10 mouse cellular contexts compared by ENCODE assay signal in genomic region chrX:53166901-53167525, GRCm38 (mm10).
DNase-seq lines count a peak whose midpoint lies in the region; ATAC-seq and TF ChIP-seq lines count a peak whose summit lies in the region.
"Had no signal": no experiment of that assay in that cellular context is flagged by ENCODE, and none has a peak within 500 bp of the region (broad histone marks: within the 10 kb centered on the region; RNA-seq: fewer than 3 reads in every experiment).

No protein-coding gene starts in this region.

- TF ChIP-seq EP300 in lung, postnatal 0 days (IDR thresholded peaks at IDR 0.05): no peak

- intact Hi-C loops in heart, postnatal 10 days (cut with DNase I): loop anchor here (5.0 kb wide), 1 partner anchor 45 kb away; no protein-coding TSS in a partner anchor

- no peak overlapping the region for H3K4me3 ChIP-seq in lung, postnatal 0 days (ENCODE audit: low read depth, low read length)
- no peak overlapping the region for H3K4me3 ChIP-seq in lung, adult 2 months (replicated peaks; ENCODE audit: extremely low read depth, low read depth, low read length)
- H3K4me3 ChIP-seq in midbrain, postnatal 0 days (ENCODE audit: low read depth, low read length): no peak overlapping the region
- no peak overlapping the region for H3K4me3 ChIP-seq in cerebellum, adult 2 months (replicated peaks; ENCODE audit: insufficient read depth, low read depth, low read length)
- H3K4me3 ChIP-seq: midbrain, embryonic 12.5 days had no signal

- WGBS in lung, postnatal 0 days: 21% methylated on average over 4 of the region's 4 CpGs
- WGBS in lung, adult 2 months: 44% methylated on average over 4 of the region's 4 CpGs
- 62% methylated on average over 4 of the region's 4 CpGs for WGBS in midbrain, postnatal 0 days
- WGBS in cerebellum, adult 2 months: 22% methylated on average over 4 of the region's 4 CpGs

- no peaks in the 10 kb centered on the region for H3K27me3 ChIP-seq in lung, postnatal 0 days (replicated peaks; ENCODE audit: insufficient read depth, low read length)
- H3K27me3 ChIP-seq in midbrain, postnatal 0 days (ENCODE audit: insufficient read depth, low read length): no peaks in the 10 kb centered on the region
- no peaks in the 10 kb centered on the region for H3K27me3 ChIP-seq in cerebellum, adult 2 months (ENCODE audit: control insufficient read depth, insufficient read depth, low read length)
- H3K27me3 ChIP-seq: midbrain, embryonic 12.5 days had no signal

- H3K9ac ChIP-seq in lung, postnatal 0 days (replicated peaks; ENCODE audit: low read depth): no peak overlapping the region
- no peak overlapping the region for H3K9ac ChIP-seq in midbrain, postnatal 0 days (replicated peaks; ENCODE audit: low read length, poor library complexity, severe bottlenecking)
- H3K9ac ChIP-seq: midbrain, embryonic 12.5 days had no signal

- DNase-seq in frontal cortex, postnatal 25 days (ENCODE audit: low spot score in 2 of 2): no peak
- DNase-seq in lung, postnatal 0 days (ENCODE audit: low spot score): no peak
- DNase-seq in lung, adult 2 months: no peak
- peak; percentile 44 to 57 for DNase-seq in heart, postnatal 10 days
- DNase-seq in testis, postnatal 10 days (ENCODE audit: low spot score): peak; percentile 36
- no peak for DNase-seq in midbrain, postnatal 0 days (ENCODE audit: low spot score)
- DNase-seq in cerebellum, adult 2 months: no peak
- DNase-seq: cerebellum, postnatal 36 days had no signal

- ATAC-seq in frontal cortex, adult (ENCODE audit: low TSS enrichment): peak; percentile 76
- ATAC-seq in lung, postnatal 0 days: peak; percentile 25; the same call in 1 of the 2 replicates
- ATAC-seq in midbrain, postnatal 0 days (ENCODE audit: low FRiP score): no peak

- TF ChIP-seq POLR2A in lung, adult 2 months (IDR thresholded peaks at IDR 0.05; ENCODE audit: borderline replicate concordance, extremely low read depth, low read depth, low read length): no peak
- TF ChIP-seq POLR2A in cerebellum, adult 2 months (IDR thresholded peaks at IDR 0.05; ENCODE audit: borderline replicate concordance, insufficient read depth, low read length): no peak

- peak; percentile 11; the same call in 1 of the 2 replicates for TF ChIP-seq CTCF in lung, postnatal 0 days (IDR thresholded peaks at IDR 0.05)
- TF ChIP-seq CTCF in lung, adult 2 months (IDR thresholded peaks at IDR 0.05; ENCODE audit: insufficient read depth, low read length): no peak
- no peak for TF ChIP-seq CTCF in midbrain, postnatal 0 days (IDR thresholded peaks at IDR 0.05)
- no peak for TF ChIP-seq CTCF in cerebellum, adult 2 months (IDR thresholded peaks at IDR 0.05; ENCODE audit: borderline replicate concordance, insufficient read depth, low read depth, low read length)

- H3K4me2 ChIP-seq in lung, postnatal 0 days (replicated peaks; ENCODE audit: low read depth, low read length): no peak overlapping the region
- H3K4me2 ChIP-seq in midbrain, postnatal 0 days (ENCODE audit: low read depth, low read length, poor library complexity, severe bottlenecking): no peak overlapping the region
- H3K4me2 ChIP-seq: midbrain, embryonic 12.5 days had no signal

- H3K4me1 ChIP-seq in lung, postnatal 0 days (ENCODE audit: insufficient read depth, low read depth, low read length): no peaks in the 10 kb centered on the region
- peaks cover under 1% of the 10 kb centered on the region; the same call in 1 of the 2 replicates for H3K4me1 ChIP-seq in lung, adult 2 months (ENCODE audit: control insufficient read depth, insufficient read depth, low read length)
- H3K4me1 ChIP-seq in midbrain, postnatal 0 days (ENCODE audit: insufficient read depth, low read length): no peaks in the 10 kb centered on the region
- no peaks in the 10 kb centered on the region for H3K4me1 ChIP-seq in cerebellum, adult 2 months (ENCODE audit: control insufficient read depth, insufficient read depth, low read length)
- H3K4me1 ChIP-seq: midbrain, embryonic 12.5 days had no signal

- no peaks in the 10 kb centered on the region for H3K36me3 ChIP-seq in lung, postnatal 0 days (ENCODE audit: insufficient read depth, low read length)
- H3K36me3 ChIP-seq in midbrain, postnatal 0 days (ENCODE audit: insufficient read depth, low read length): no peaks in the 10 kb centered on the region
- H3K36me3 ChIP-seq: midbrain, embryonic 12.5 days had no signal

- no peaks in the 10 kb centered on the region for H3K9me3 ChIP-seq in lung, postnatal 0 days (ENCODE audit: low read length)
- no peaks in the 10 kb centered on the region for H3K9me3 ChIP-seq in midbrain, postnatal 0 days (ENCODE audit: low read length)
- H3K9me3 ChIP-seq: midbrain, embryonic 12.5 days had no signal

- no peak overlapping the region for H3K27ac ChIP-seq in lung, postnatal 0 days (ENCODE audit: low read length)
- H3K27ac ChIP-seq in midbrain, postnatal 0 days (ENCODE audit: low read depth, low read length): no peak overlapping the region
- no peak overlapping the region for H3K27ac ChIP-seq in cerebellum, adult 2 months (ENCODE audit: insufficient read depth, low read length)
- H3K27ac ChIP-seq: midbrain, embryonic 12.5 days had no signal

Comparison
In these comparisons a context has a peak if more than half of its experiments do, and no peak if none do; other contexts are left out.
1. DNase-seq: peak in heart, postnatal 10 days (2 of 2) and testis, postnatal 10 days (single experiment); none in frontal cortex, postnatal 25 days (0 of 2), lung, postnatal 0 days (single experiment), lung, adult 2 months (single experiment), midbrain, postnatal 0 days (single experiment) and cerebellum, adult 2 months (0 of 2).